Mouse (Mus musculus): ENCODE measurements at regions not wholly inside any gene's neighbourhood (a gene's known extent, or its start where the extent isn't known, plus 50 kb on each side); places are given as distances from the start of the nearest gene placed in this dataset.

GRCm38 (mm10) chr1:43247609-43248008 is 50.8 kb upstream of the Fhl2 start:
- intact Hi-C loops (cut with DNase I; ENCODE audit: low total_unique reads), result loop anchor here (5.0 kb wide), 1 partner anchor 80 kb away; no protein-coding TSS in a partner anchor
- DNase-seq, result no peak

- intact Hi-C loops (cut with DNase I; ENCODE audit: low total_unique reads), result no loop called here
- peak; percentile 78 for DNase-seq
These were observed 53.5 kb upstream of the Fhl2 start for GRCm38 (mm10) chr1:43250281-43250680.

GRCm38 (mm10) chr1:43251356-43251755 is 54.6 kb upstream of the Fhl2 start:
- no peak for DNase-seq
- intact Hi-C loops (cut with DNase I; ENCODE audit: low total_unique reads), result no loop called here

GRCm38 (mm10) chr1:43254129-43254528 is 57.3 kb upstream of the Fhl2 start:
- DNase-seq, result no peak
- intact Hi-C loops (cut with DNase I; ENCODE audit: low total_unique reads), result no loop called here

GRCm38 (mm10) chr1:43256078-43256477 is 59.3 kb upstream of the Fhl2 start:
- DNase-seq, result no peak
- intact Hi-C loops (cut with DNase I; ENCODE audit: low total_unique reads), result no loop called here

- intact Hi-C loops (cut with DNase I; ENCODE audit: low total_unique reads), result no loop called here
- DNase-seq, result no peak
These were observed 61.1 kb upstream of the Fhl2 start for GRCm38 (mm10) chr1:43257909-43258308.

GRCm38 (mm10) chr1:43259841-43260240 is 63.1 kb upstream of the Fhl2 start:
- DNase-seq, result peak; percentile 76
- intact Hi-C loops (cut with DNase I; ENCODE audit: low total_unique reads), result no loop called here

- intact Hi-C loops (cut with DNase I; ENCODE audit: low total_unique reads), result no loop called here
- no peak for DNase-seq
These were observed 63.7 kb upstream of the Fhl2 start for GRCm38 (mm10) chr1:43260491-43260890.

GRCm38 (mm10) chr1:43264407-43264889 is 67.7 kb upstream of the Fhl2 start:
- intact Hi-C loops (cut with DNase I; ENCODE audit: low total_unique reads), result no loop called here
- peak; percentile 57 for DNase-seq

GRCm38 (mm10) chr1:43265699-43266455 is 69.1 kb upstream of the Fhl2 start:
- DNase-seq, result no peak
- intact Hi-C loops (cut with DNase I; ENCODE audit: low total_unique reads), result no loop called here

- intact Hi-C loops (cut with DNase I; ENCODE audit: low total_unique reads), result no loop called here
- DNase-seq, result peak; percentile 8
These were observed 72.9 kb upstream of the Fhl2 start for GRCm38 (mm10) chr1:43269685-43270084.

- intact Hi-C loops (cut with DNase I; ENCODE audit: low total_unique reads), result no loop called here
- DNase-seq, result no peak
These were observed 76.6 kb upstream of the Fhl2 start for GRCm38 (mm10) chr1:43273236-43273868.

GRCm38 (mm10) chr1:43291736-43292135 is 95.0 kb upstream of the Fhl2 start:
- no peak for DNase-seq
- intact Hi-C loops (cut with DNase I; ENCODE audit: low total_unique reads), result no loop called here

GRCm38 (mm10) chr1:43292561-43292960 is 95.8 kb upstream of the Fhl2 start:
- intact Hi-C loops (cut with DNase I; ENCODE audit: low total_unique reads), result no loop called here
- no peak for DNase-seq

- intact Hi-C loops (cut with DNase I; ENCODE audit: low total_unique reads), result loop anchor here (5.0 kb wide), 1 partner anchor 158 kb away; no protein-coding TSS in a partner anchor
These were observed 97.6 kb upstream of the Fhl2 start for GRCm38 (mm10) chr1:43294221-43295012.

GRCm38 (mm10) chr1:43297579-43297978 is 100.8 kb upstream of the Fhl2 start:
- intact Hi-C loops (cut with DNase I; ENCODE audit: low total_unique reads), result loop anchor here (2.0 to 5.0 kb wide), 2 partner anchors 155 to 441 kb away; no protein-coding TSS in a partner anchor
- no peak for DNase-seq

More at GRCm38 (mm10) chr1:43294221-43295012, 97.6 kb upstream of the Fhl2 start:
- no peak for DNase-seq

- intact Hi-C loops (cut with DNase I; ENCODE audit: low total_unique reads), result loop anchor here (5.0 kb wide), 1 partner anchor 154 kb away; no protein-coding TSS in a partner anchor
- DNase-seq, result no peak
These were observed 102.0 kb upstream of the Fhl2 start for GRCm38 (mm10) chr1:43298746-43299145.

GRCm38 (mm10) chr1:43299490-43300302 is 102.9 kb upstream of the Fhl2 start:
- DNase-seq, result no peak
- intact Hi-C loops (cut with DNase I; ENCODE audit: low total_unique reads), result loop anchor here (5.0 to 10.0 kb wide), 3 partner anchors 153 to 338 kb away; no protein-coding TSS in a partner anchor

GRCm38 (mm10) chr1:43300676-43301075 is 103.9 kb upstream of the Fhl2 start:
- intact Hi-C loops (cut with DNase I; ENCODE audit: low total_unique reads), result loop anchor here (5.0 to 10.0 kb wide), 2 partner anchors 244 to 337 kb away; no protein-coding TSS in a partner anchor
- no peak for DNase-seq
